Mouse (Mus musculus): ENCODE results near the gene Zscan22. TPM values are rescaled to one million over a fixed set of nuclear protein-coding genes. Genes with fewer than 3 reads are reported as not detected.
"Not testable (repeated sequence)": the region's sequence is repeated elsewhere in the genome, so short reads cannot be mapped to it uniquely, and the experiment has no call there.

Zscan22 gene
- total RNA-seq, 2 experiments from 2014 or later: 9.7 to 10.2 TPM

DNA sequence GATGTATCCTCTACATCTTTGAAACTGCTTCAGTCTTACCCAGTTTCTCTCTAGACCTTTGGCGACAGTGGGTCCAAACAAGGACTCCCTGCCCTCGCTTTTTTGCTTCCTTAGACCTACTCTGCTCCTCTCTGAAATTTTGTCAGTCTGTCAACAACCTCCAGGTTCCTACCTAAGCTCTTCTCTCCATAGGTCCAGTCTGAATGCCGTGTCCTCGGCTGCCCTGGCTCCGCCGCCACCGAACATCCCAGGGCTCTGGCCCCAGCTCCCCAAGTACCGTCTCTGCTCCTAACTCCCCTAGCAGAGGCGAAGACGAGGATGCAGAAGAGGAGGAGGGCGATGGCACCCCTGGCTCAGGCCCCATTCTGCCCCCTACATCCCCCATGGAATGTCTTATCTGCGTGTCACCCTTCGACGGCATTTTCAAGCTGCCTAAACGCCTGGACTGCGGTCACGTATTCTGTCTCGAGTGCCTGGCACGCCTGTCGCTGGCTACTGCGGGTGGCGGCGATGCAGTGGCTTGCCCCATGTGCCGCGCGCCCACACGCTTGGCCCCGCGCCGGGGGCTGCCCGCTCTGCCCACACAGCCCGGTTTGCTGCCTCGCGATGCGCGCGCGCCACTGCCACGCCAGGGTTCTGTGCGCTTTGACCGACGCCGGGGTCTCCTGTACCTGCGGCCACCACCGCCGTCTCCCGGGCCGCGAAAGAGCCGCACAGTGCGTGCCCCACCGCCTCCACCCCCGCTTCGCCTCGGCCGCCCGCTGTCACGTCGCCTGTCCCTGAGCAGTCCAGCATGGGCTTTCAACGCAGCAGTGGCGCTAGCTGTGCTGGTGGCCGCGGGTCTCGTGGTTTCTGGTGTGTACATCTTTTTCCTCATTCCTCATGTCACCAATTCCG lies 30.3 kb downstream of the Zscan22 start:
- DNase-seq: peak; percentile 58

DNA sequence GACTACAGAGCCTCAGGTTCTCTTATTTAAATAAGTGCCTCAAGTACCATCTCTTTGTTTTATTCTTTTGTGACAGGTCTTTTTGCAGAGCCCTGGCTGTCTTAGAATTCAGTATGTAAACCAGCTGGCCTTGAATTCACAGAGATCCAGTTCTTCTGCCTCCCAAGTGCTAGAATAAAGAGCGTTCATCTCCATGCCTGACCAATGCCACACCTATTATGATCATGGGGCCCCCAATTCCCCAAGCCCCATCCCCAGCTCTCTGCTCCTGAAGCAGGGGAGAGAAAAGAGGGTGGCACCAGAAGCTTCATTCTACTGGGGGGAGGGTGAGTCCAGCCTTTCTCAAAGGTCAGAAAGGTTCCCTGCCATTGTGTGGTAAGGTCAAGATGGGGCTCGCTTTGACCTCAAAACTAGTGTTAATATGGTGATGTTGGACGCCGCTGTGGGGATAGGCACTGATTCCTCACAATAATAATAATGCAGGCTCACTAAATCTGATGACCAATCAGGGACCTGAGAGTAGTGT lies 36.1 kb downstream of the Zscan22 start:
- no peak for DNase-seq

DNA sequence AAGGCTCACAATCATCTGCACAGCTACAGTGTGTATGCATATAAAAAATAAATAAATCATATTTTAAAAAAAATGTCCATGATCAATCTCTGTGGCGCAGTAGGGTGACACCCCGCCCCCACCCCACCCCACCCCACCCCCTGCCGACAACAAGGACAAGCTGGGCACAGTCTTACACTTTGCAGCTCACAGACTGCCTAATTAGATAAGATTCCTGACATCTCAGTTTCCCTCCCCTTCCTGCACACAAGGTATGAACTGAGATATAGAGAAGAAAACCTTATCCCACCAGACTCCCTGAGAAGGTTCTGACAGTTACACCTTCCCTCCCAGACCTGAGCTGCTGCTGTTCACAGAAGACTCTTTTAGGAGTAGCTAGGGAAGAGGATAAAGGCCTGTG lies 37.2 kb downstream of the Zscan22 start:
- DNase-seq: no peak

DNA sequence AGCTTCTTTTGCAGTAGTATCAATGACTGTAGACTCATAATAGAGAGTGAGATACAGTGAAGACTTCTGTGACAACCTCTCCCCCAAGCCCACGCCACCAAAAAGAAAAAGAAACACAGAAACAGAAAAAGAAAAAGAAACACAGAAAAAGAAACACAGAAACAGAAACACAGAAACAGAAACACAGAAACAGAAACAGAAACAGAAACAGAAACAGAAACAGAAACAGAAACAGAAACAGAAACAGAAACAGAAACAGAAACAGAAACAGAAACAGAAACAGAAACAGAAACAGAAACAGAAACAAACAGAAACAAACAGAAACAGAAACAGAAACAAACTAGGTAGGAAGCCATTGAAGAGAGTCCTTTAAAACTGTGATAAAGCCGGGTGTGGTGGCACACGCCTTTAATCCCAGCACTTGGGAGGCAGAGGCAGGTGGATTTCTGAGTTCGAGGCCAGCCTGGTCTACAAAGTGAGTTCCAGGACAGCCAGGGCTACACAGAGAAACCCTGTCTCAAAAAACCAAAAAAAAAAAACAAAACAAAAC lies 39.7 kb downstream of the Zscan22 start:
- not testable (repeated sequence) for DNase-seq

DNA sequence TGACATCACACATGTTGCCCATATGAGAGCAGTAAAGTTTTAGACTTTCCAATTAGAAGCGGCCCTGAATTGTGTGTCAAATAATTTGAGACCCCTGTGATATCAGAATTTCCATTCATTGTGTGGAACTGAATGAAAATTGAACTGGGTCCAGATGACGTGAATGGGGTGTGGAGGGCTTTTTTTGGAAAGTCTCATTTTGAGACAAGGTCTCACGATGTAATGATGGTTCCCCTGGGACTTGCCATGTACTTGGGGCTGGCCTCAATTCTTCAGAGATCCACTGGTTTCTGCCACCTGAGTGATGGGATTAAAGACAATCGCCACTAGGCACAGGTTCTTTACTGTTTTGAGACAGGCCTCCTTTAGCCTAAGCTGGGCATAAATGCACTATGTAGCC lies 43.0 kb downstream of the Zscan22 start:
- DNase-seq: no peak

DNA sequence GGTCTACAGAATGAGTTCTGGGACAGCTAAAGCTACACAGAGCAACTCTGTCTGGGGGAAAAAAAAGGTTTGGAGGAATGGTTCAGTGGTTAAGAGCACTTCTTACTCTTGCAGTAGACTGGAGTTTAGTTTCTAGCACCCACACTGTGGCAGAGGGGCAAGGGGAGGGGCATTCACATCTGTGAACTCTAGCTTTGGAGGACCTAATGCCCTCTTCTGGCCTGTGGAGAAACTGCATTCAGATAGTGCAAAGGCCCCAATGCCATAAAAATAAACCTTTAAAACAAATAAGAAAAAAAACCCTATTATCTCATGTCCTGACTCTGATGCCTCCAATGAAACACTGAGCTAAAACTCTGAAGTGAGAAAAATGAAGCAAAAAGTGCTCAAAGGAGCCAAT lies 45.9 kb downstream of the Zscan22 start:
- no peak for DNase-seq

DNA sequence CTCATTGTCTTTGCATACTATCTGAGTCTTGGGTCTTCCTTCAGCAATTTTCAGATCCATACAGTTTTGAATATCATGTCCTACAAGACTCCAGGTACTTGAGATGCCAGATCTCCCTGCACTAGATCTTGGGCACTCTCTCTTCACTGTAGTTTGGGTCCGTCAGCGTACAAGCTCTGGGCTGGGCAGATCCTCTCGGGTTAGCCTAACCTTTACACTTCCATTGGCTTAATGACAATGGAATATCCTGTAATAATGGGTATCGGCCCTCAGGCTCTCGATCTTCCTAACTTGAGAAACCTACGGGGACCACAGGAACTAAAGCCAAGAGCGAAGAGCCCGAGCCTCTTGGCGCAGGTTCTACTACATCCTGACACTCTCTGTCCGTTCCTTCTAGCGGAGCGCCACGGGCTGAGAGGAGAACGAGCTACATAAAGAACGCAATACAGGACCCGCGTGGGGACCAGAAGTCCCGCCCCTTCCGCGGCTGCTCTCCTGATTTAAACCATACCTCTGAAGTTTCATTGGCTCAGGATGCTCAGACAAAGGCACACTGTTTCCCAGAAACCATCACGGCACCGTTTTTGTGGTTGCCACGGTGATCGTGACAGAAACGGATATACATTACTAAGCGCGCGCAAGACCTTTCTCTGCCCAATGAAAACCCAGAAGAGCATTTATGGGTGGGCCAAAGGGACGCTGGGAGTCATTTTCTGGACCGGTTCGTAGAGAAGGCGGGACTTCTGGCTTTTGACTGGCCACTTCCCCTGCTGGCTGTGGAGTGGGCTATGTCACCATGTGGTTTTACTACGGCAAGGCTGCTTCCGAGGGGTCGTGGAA lies 51.6 kb downstream of the Zscan22 start:
- DNase-seq: peak; percentile 93

DNA sequence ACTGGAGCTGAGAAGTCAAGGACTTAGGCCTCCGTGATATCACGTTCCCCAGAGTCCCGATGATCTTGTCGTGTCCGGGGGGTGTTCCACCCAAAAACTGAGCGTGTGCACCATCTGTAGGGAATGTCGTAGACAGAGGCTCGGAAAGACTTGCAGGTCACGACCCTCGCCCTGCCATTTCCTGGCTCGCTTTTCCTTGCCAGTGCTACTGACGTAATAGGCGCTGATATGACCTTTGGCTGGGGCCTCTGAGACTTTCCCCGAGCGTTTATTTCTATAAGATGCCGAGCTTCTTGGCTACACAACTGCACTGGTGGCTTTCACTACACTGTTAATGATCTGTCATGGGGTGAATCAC lies 52.2 kb downstream of the Zscan22 start:
- DNase-seq: no peak

DNA sequence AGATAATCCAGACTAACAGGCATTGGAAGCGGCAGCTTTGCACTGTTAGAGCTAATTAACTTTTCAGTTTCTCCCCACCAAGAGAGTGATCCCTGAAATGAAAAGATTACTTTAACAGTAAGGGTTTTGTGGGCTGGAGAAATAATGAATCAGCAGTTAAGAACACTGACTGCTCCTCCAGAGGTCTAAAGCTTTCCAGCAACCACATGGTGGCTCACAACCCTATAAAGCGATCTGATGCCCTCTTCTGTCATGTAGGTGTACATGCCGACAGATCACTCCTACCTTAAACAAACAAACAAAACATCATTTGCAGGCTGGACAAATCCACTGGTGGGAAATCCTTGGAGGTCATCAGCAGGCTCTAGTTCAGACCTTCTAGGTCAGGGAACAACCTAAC lies 57.3 kb downstream of the Zscan22 start:
- no peak for DNase-seq

DNA sequence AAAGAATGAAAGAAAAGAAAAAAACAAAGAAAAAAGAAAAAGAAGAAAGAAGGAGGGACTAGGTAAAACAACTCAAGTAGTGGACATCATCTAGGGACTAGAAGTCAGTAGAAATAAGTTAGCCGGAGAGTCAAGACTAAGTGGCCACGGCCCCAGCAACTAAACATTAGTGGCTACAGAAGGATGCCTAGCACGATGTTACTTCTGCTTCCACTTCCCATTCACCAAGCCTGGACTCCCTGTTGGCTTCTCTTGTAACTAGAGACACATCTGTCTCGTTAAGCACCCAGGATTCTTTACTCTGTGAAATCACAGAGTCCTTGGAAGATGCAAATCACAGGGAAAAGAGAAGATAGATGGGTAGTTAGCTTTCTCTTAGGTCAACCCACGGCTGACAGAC lies 59.9 kb downstream of the Zscan22 start:
- DNase-seq: no peak

Other genes starting within 250 kb of the Zscan22 start
- under 1 TPM in 1 of 2 experiments, not detected in 1; 0.15 TPM for gene Vmn2r55, start 212.8 kb upstream of the Zscan22 start, total RNA-seq (2021)
- gene Vmn2r56, start 162.8 kb upstream of the Zscan22 start, total RNA-seq (2021): not detected
- gene Zscan18, start 94.2 kb upstream of the Zscan22 start, total RNA-seq (2021): 1 to 10 TPM; 2.5 to 5.0 TPM
- 10 to 100 TPM in 1 of 2 experiments, 1 to 10 TPM in 1; 7.8 to 14.0 TPM for gene Zfp329, start 79.0 kb upstream of the Zscan22 start, total RNA-seq (2021)
- gene Zfp110, start 63.1 kb upstream of the Zscan22 start, total RNA-seq (2021): 10 to 100 TPM; 22.4 to 25.6 TPM
- gene Zfp128, start 16.6 kb upstream of the Zscan22 start, total RNA-seq (2021): 1 to 10 TPM; 3.4 to 4.2 TPM
- 1,000 to 10,000 TPM; 1,018 to 1,027 TPM for gene Rps5, start 24.5 kb downstream of the Zscan22 start, total RNA-seq (2021)
- gene Rnf225, start 29.6 kb downstream of the Zscan22 start, total RNA-seq (2021): under 1 TPM; 0.36 to 0.54 TPM
- 10 to 100 TPM in 1 of 2 experiments, 1 to 10 TPM in 1; 7.3 to 10.6 TPM for gene Zfp324, start 68.0 kb downstream of the Zscan22 start, total RNA-seq (2021)
- gene Zfp446, start 80.0 kb downstream of the Zscan22 start, total RNA-seq (2021): 1 to 10 TPM; 5.4 to 5.9 TPM
- 10 to 100 TPM; 24.2 to 50.8 TPM for gene Slc27a5, start 100.4 kb downstream of the Zscan22 start, total RNA-seq (2021)
- 100 to 1,000 TPM; 218 to 247 TPM for gene Trim28, start 101.3 kb downstream of the Zscan22 start, total RNA-seq (2021)
- gene Zbtb45, start 112.2 kb downstream of the Zscan22 start, total RNA-seq (2021): 10 to 100 TPM; 11.3 to 13.6 TPM
- gene Chmp2a, start 137.0 kb downstream of the Zscan22 start, total RNA-seq (2021): 100 to 1,000 TPM; 165 to 169 TPM
- 100 to 1,000 TPM; 175 to 186 TPM for gene Ube2m, start 140.5 kb downstream of the Zscan22 start, total RNA-seq (2021)
- gene Mzf1, start 156.9 kb downstream of the Zscan22 start, total RNA-seq (2021): 1 to 10 TPM; 2.1 to 4.9 TPM
- not detected for gene Vmn1r85, start 197.4 kb downstream of the Zscan22 start, total RNA-seq (2021)
- not detected for gene Vmn1r86, start 222.1 kb downstream of the Zscan22 start, total RNA-seq (2021)
- gene Vmn1r87, start 242.3 kb downstream of the Zscan22 start, total RNA-seq (2021): not detected

Measured in adrenal gland, postnatal 10 days (tissue).